Mouse (Mus musculus) hindbrain, embryonic 13.5 days (tissue): Measurements from ENCODE around the gene Kcnma1. TPM values are rescaled to one million over a fixed set of nuclear protein-coding genes. Genes with fewer than 3 reads are reported as not detected.

Experiments used
- ATAC-seq: fragments of 200-750 bp; cut with Nextera tagmentation; 2 replicates; pipeline ENCODE4 v1.8.0; 2017; ENCODE audit warnings: moderate TSS enrichment; ENCODE audit not compliant: low FRiP score
- H3K27ac ChIP-seq: fragments of 300-500 bp; sonication (generic); 2 replicates; pipeline ENCODE4 v1.5.1; 2015; ENCODE audit warnings: inconsistent platforms, mild to moderate bottlenecking, moderate library complexity
- H3K27me3 ChIP-seq: fragments of 300-500 bp; sonication (generic); 2 replicates; pipeline ENCODE4 v1.6.1; 2015; ENCODE audit warnings: mild to moderate bottlenecking, inconsistent platforms
- H3K36me3 ChIP-seq: fragments of 300-500 bp; sonication (generic); 2 replicates; pipeline ENCODE4 v1.6.1; 2015; ENCODE audit warnings: mild to moderate bottlenecking, inconsistent platforms
- H3K4me1 ChIP-seq: fragments of 300-500 bp; sonication (generic); replicated peaks from 2 replicates; pipeline ENCODE4 v1.6.1; 2015; ENCODE audit warnings: inconsistent platforms
- H3K4me2 ChIP-seq: fragments of 300-500 bp; sonication (generic); 2 replicates; pipeline ENCODE4 v1.6.1; 2015; ENCODE audit warnings: inconsistent platforms, mild to moderate bottlenecking, moderate library complexity
- H3K4me3 ChIP-seq: fragments of 300-500 bp; sonication (generic); 2 replicates; pipeline ENCODE4 v1.5.1; 2015; ENCODE audit warnings: mild to moderate bottlenecking, inconsistent platforms
- H3K9ac ChIP-seq: fragments of 300-500 bp; sonication (generic); 2 replicates; pipeline ENCODE4 v1.6.1; 2015; ENCODE audit warnings: mild to moderate bottlenecking, inconsistent platforms
- H3K9me3 ChIP-seq: fragments of 300-500 bp; sonication (generic); 2 replicates; pipeline ENCODE4 v1.6.1; 2016; ENCODE audit warnings: inconsistent platforms
- WGBS: fragments of 180-500 bp; shearing (Covaris S2); methylation state at CpG from one replicate; pipeline ENCODE4 v1.1.7; 2015; 5-methylcytosine and 5-hydroxymethylcytosine counted together
- polyA plus RNA-seq: library from polyadenylated mRNA; unstranded; fragments of >200 nt; fragmentation: Nextera tagmentation; extraction: Ambion mirVana; gene quantifications from 2 replicates; pipeline ENCODE4 v1.2.1, GENCODE M21; 2015

The Kcnma1 gene
- polyA plus RNA-seq, 1 experiment from 2014 or later, result 13.8 TPM

GRCm38 (mm10) chr14:23602937-23603336, 411.4 kb downstream of the Kcnma1 start:
- Histone ChIP-seq H3K27me3 (no peaks in the 10 kb centered on the region), H3K9ac (no peak overlapping the region), H3K4me2 (no peak overlapping the region), H3K4me3 (no peak overlapping the region), H3K9me3 (no peaks in the 10 kb centered on the region), H3K36me3 (no peaks in the 10 kb centered on the region), H3K27ac (peak overlapping the region; percentile 30; the same call in 1 of the 2 replicates), H3K4me1 (0 out of 2 replicates have a peak, but pooled peaks cover 4% of the 10 kb centered on the region)
- WGBS, result 16% methylated on average over 4 of the region's 4 CpGs
- ATAC-seq, result no peak

DNA sequence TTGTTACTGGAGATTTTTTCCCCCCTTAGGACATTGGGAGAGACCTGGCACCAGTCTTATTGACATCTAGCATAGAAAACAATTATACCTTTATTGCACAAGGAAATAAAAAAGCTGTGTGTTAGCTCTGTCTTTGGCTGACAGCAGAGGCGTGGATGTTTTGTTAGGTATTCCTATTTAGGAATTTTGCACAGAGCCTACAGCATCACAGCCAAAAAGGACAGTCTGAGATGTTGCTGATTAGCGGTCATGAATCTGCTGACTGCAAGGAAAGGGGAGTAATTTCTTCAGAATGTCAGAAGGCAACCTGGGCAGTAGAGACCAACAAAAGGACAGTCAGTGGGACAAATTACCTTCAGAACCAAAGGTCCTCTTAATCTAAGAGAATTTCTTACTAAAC, 412.2 kb downstream of the Kcnma1 start:
- no peak overlapping the region for H3K4me3 ChIP-seq
- no peak overlapping the region for H3K4me2 ChIP-seq
- no peaks in the 10 kb centered on the region for H3K27me3 ChIP-seq
- H3K9ac ChIP-seq, result no peak overlapping the region
- 0 out of 2 replicates have a peak, but pooled peaks cover 4% of the 10 kb centered on the region for H3K4me1 ChIP-seq
- no peaks in the 10 kb centered on the region for H3K9me3 ChIP-seq
- no peaks in the 10 kb centered on the region for H3K36me3 ChIP-seq
- 66% methylated on average over 2 of the region's 2 CpGs for WGBS
- ATAC-seq, result no peak
- H3K27ac ChIP-seq, result no peak overlapping the region

DNA sequence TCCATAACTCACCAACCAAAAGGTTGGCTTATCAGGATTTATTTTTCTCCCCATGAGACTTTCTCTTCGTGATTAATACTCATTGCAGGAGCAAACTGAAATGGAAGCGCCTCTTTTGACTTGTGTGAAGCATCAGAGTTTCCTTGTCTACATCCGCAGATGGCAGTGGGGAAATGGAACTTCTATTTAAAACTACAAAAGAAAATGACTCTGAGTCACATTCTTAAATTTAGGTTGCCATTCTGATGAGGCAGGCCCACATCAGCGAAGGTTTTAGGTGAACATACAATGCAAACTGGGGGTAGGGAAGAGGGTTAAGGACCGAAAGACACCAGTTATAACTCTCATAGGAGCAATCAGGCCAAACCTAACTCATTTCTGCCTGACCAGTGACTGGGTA, 419.7 kb downstream of the Kcnma1 start:
- no peak overlapping the region for H3K9ac ChIP-seq
- 82% methylated on average over 5 of the region's 5 CpGs for WGBS
- H3K27ac ChIP-seq, result no peak overlapping the region
- no peaks in the 10 kb centered on the region for H3K9me3 ChIP-seq
- H3K4me3 ChIP-seq, result no peak overlapping the region
- H3K36me3 ChIP-seq, result no peaks in the 10 kb centered on the region
- ATAC-seq, result no peak
- H3K4me1 ChIP-seq, result peaks cover 8% of the 10 kb centered on the region; the same call in 1 of the 2 replicates
- no peaks in the 10 kb centered on the region for H3K27me3 ChIP-seq
- no peak overlapping the region for H3K4me2 ChIP-seq

GRCm38 (mm10) chr14:23592826-23593447, 421.4 kb downstream of the Kcnma1 start:
- no peak for ATAC-seq

GRCm38 (mm10) chr14:23589744-23590481, 424.4 kb downstream of the Kcnma1 start:
- H3K36me3 ChIP-seq, result no peaks in the 10 kb centered on the region
- H3K27ac ChIP-seq, result no peak overlapping the region
- no peaks in the 10 kb centered on the region for H3K9me3 ChIP-seq
- 67% methylated on average over 6 of the region's 7 CpGs for WGBS
- H3K9ac ChIP-seq, result no peak overlapping the region
- no peak overlapping the region for H3K4me3 ChIP-seq
- ATAC-seq, result no peak
- peaks cover 8% of the 10 kb centered on the region; the same call in 1 of the 2 replicates for H3K4me1 ChIP-seq
- H3K4me2 ChIP-seq, result no peak overlapping the region
- no peaks in the 10 kb centered on the region for H3K27me3 ChIP-seq

More at GRCm38 (mm10) chr14:23592826-23593447, 421.4 kb downstream of the Kcnma1 start:
- Histone ChIP-seq H3K36me3 (no peaks in the 10 kb centered on the region), H3K4me2 (no peak overlapping the region), H3K4me3 (no peak overlapping the region), H3K9me3 (no peaks in the 10 kb centered on the region), H3K27me3 (no peaks in the 10 kb centered on the region), H3K27ac (no peak overlapping the region), H3K4me1 (peaks cover 8% of the 10 kb centered on the region; the same call in 1 of the 2 replicates), H3K9ac (no peak overlapping the region)
- 12% methylated on average over 6 of the region's 6 CpGs for WGBS

DNA sequence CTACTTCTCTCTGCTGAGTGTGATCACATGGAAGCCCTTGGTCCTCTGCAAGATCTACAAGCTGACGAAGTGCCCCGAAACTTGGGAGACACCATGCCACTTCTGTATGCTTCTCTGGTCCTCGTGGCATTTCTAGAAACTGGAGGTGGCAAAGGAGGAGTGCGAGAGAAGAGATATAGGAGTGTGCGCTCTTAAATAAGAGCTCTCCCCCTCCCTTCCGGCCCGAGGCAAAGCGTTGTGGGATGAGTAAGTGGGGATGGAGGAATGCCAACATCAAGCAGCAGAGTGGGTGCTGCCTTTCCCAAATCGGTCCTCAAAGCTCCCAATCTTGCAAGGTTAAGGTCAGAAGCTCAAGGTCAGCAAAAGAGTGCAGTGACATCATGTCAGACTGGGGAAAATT, 426.8 kb downstream of the Kcnma1 start:
- Histone ChIP-seq H3K27ac (no peak overlapping the region), H3K4me1 (no peaks in the 10 kb centered on the region), H3K27me3 (no peaks in the 10 kb centered on the region), H3K9me3 (no peaks in the 10 kb centered on the region), H3K9ac (no peak overlapping the region), H3K36me3 (no peaks in the 10 kb centered on the region), H3K4me2 (no peak overlapping the region), H3K4me3 (no peak overlapping the region)
- no peak for ATAC-seq
- WGBS, result 83% methylated on average over 9 of the region's 9 CpGs

- Histone ChIP-seq H3K27me3 (0 out of 2 replicates have a peak, but pooled peaks cover 2% of the 10 kb centered on the region), H3K9ac (no peak overlapping the region), H3K36me3 (no peaks in the 10 kb centered on the region), H3K4me1 (no peaks in the 10 kb centered on the region), H3K4me3 (no peak overlapping the region), H3K9me3 (no peaks in the 10 kb centered on the region), H3K27ac (no peak overlapping the region), H3K4me2 (no peak overlapping the region)
- no peak for ATAC-seq
- 26% methylated on average over 2 of the region's 2 CpGs for WGBS
Observed at GRCm38 (mm10) chr14:23583235-23583634, 431.1 kb downstream of the Kcnma1 start.

DNA sequence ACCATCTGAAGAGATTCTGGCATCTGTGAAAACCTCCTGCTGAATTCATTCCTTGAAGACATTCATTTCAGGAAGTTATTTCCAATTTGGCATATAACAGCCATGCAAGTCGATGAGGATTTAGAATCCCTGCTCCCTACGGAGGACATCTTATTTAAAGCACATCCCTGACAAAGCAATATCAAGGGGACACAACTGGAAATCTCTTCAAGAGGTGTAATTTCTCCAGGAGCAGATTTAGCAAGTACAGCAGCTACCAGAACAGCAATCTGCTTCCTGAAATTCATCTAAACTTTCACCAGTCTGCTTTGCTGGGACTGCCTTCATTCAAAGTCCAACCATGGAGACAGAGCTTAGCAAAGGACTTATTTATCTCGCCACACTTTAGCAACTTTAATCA, 433.0 kb downstream of the Kcnma1 start:
- H3K27me3 ChIP-seq, result 0 out of 2 replicates have a peak, but pooled peaks cover 2% of the 10 kb centered on the region
- ATAC-seq, result no peak
- no peaks in the 10 kb centered on the region for H3K4me1 ChIP-seq
- no peaks in the 10 kb centered on the region for H3K9me3 ChIP-seq
- no peak overlapping the region for H3K4me2 ChIP-seq
- no peak overlapping the region for H3K27ac ChIP-seq
- H3K36me3 ChIP-seq, result no peaks in the 10 kb centered on the region
- H3K4me3 ChIP-seq, result no peak overlapping the region
- H3K9ac ChIP-seq, result no peak overlapping the region
- 74% methylated on average over 3 of the region's 3 CpGs for WGBS

- Histone ChIP-seq H3K9ac (no peak overlapping the region), H3K9me3 (no peaks in the 10 kb centered on the region), H3K27ac (no peak overlapping the region), H3K27me3 (0 out of 2 replicates have a peak, but pooled peaks cover 2% of the 10 kb centered on the region), H3K4me3 (no peak overlapping the region), H3K36me3 (no peaks in the 10 kb centered on the region), H3K4me1 (0 out of 2 replicates have a peak, but pooled peaks cover 6% of the 10 kb centered on the region), H3K4me2 (no peak overlapping the region)
- 2% methylated on average over 2 of the region's 2 CpGs for WGBS
- ATAC-seq, result peak; percentile 78; the same call in 1 of the 2 replicates
Observed at GRCm38 (mm10) chr14:23575951-23576350, 438.3 kb downstream of the Kcnma1 start.

DNA sequence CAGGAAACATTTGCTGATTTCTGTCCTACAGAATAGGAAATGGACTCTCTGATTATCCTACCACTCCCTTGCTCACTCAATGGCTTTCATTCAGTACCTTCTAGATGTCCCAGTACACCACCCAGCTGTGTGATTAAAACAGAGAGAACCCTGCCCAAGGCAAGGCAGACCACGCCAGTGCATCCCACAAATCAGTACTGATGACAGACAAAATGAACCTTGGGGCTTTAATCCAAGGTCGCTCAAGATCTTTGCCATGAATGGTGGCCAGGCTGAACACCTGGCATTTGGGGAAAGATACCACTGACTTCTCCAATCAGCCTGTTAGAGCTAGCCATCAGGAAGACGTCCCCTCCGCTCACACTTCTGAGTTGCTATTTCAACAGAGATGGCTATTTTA, 440.2 kb downstream of the Kcnma1 start:
- H3K4me1 ChIP-seq, result 0 out of 2 replicates have a peak, but pooled peaks cover 6% of the 10 kb centered on the region
- ATAC-seq, result no peak
- H3K9me3 ChIP-seq, result no peaks in the 10 kb centered on the region
- no peaks in the 10 kb centered on the region for H3K27me3 ChIP-seq
- WGBS, result 81% methylated on average over 4 of the region's 4 CpGs
- H3K9ac ChIP-seq, result no peak overlapping the region
- H3K36me3 ChIP-seq, result no peaks in the 10 kb centered on the region
- no peak overlapping the region for H3K4me3 ChIP-seq
- no peak overlapping the region for H3K27ac ChIP-seq
- no peak overlapping the region for H3K4me2 ChIP-seq

- peak overlapping the region; percentile 40; the same call in 1 of the 2 replicates for H3K27ac ChIP-seq
- H3K4me1 ChIP-seq, result 0 out of 2 replicates have a peak, but pooled peaks cover 6% of the 10 kb centered on the region
- H3K36me3 ChIP-seq, result no peaks in the 10 kb centered on the region
- H3K9me3 ChIP-seq, result no peaks in the 10 kb centered on the region
- no peak overlapping the region for H3K9ac ChIP-seq
- 62% methylated on average over 3 of the region's 3 CpGs for WGBS
- no peak overlapping the region for H3K4me3 ChIP-seq
- H3K4me2 ChIP-seq, result no peak overlapping the region
- no peaks in the 10 kb centered on the region for H3K27me3 ChIP-seq
- no peak for ATAC-seq
Observed at GRCm38 (mm10) chr14:23573385-23573784, 440.9 kb downstream of the Kcnma1 start.

GRCm38 (mm10) chr14:23572778-23573177, 441.5 kb downstream of the Kcnma1 start:
- ATAC-seq, result no peak
- Histone ChIP-seq H3K4me3 (no peak overlapping the region), H3K36me3 (no peaks in the 10 kb centered on the region), H3K4me2 (no peak overlapping the region), H3K9me3 (no peaks in the 10 kb centered on the region), H3K9ac (no peak overlapping the region), H3K27ac (peak overlapping the region; percentile 40; the same call in 1 of the 2 replicates), H3K4me1 (0 out of 2 replicates have a peak, but pooled peaks cover 6% of the 10 kb centered on the region), H3K27me3 (no peaks in the 10 kb centered on the region)
- WGBS, result 50% methylated on average over 1 of the region's 1 CpGs
